Mouse (Mus musculus) testis, postnatal 14 days (tissue): ENCODE data around the gene Smoc1.

Experiments used
- DNase-seq: peaks from one replicate; pipeline ENCODE4 v3.0.0; 2021; ENCODE audit warnings: low spot score

Smoc1 gene

DNA sequence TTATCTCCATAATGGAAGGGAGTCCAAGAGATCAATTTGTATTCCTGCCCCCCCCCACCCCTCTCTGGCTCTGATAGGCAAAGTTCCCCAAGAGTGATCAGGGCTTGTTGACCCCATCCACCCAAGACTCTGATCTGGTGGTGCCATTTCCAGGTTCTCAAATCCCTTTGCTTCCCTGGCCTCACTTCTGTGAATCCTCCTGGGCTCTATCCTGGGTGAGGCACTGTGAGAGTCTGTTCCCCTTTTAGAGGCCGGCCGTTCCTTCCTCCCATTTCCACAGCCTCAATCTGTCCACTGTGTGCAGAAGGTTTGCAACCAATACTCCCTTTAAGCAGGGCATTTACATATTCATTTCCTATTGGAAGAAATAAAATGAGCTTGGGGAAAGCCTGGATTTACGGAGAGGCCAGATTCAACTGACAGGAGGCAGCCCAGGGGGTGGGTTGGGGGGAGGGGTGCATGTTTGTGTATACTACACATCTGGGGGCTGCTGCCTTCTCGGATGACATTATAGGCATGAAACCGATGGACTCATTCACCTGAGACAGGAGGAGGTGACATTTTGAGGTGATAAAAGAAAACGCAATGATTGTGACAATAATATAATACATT lies 199.5 kb downstream of the Smoc1 start:
- no peak for DNase-seq

DNA sequence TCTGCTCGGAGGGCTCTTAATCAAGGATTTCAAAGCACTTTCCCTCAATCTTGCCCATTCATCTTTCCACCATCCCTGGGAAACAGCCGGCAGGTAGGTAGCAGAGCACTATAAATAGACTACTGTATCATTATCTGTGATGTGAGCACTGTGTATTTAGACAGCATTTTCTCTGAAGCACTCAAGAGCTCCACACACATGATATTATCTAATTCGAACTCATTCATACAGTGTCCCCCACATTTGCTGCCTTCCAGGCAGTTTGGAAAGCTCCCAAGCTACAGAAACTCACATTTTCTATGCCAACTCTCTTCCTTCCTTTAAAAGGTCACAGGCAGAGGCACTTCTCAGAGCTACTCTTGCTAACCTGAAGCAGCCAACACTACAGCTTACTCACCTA lies 200.0 kb downstream of the Smoc1 start:
- DNase-seq, result no peak

DNA sequence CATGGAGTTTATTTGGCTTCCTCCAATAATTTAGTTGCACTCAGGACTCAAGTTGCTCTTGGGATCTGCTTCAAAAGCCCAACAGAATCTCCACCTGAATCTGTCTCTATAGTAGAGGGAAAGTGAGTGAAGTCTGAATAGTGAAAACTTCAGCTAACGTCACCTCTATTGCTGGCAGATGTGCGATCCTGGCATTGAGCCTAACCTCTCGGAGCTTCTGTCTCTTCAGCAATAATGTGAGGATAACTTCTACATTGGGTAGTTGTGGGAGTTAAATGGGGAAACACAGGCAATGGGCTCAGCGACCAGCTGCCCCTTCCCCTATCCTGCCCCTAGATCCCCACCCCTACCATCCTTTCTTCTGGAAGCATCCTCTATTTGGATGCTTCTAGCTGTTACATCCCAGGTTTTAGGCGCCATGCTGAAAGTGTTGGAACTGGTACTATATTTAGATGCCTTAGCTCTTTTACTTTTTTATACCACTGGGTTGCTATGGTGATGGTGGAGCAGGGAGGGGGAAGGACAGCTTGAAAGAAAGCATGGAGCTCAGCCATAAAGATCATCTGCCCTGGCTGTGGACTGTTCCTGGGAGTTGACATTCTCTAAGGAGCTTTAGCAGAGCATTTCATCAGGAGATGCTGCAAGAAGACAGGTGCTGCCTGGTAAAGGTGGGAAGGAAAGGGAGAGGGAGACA lies 201.3 kb downstream of the Smoc1 start:
- DNase-seq, result no peak

DNA sequence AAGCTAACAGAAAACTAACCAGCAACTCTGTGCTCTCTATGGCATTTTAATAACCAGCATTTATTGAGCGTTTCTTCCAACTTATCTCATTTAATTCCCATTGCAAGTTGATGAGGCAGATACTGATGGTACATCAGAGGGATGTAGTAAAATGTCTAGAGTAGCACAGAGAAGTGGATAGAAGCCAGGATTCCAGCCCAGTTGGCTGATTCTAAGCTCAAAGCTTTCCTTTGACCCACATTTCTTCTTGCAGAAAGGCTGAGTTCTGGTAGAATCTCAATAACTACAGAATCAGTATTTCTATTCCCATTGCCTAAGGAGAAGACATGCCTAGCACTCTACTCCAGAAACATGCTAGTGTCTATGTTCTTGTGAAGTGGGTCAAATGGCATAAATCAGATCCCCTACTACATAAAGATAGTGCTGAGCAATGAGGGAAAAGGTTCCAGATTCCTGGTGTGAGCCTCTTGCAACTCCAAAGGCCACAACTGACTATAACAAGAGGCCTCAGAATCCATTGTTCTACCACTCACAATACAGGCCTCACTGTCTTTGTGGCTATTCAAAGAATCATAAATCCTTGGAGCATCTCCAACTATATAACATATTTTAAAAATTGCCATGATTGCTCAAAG lies 207.3 kb downstream of the Smoc1 start:
- no peak for DNase-seq

DNA sequence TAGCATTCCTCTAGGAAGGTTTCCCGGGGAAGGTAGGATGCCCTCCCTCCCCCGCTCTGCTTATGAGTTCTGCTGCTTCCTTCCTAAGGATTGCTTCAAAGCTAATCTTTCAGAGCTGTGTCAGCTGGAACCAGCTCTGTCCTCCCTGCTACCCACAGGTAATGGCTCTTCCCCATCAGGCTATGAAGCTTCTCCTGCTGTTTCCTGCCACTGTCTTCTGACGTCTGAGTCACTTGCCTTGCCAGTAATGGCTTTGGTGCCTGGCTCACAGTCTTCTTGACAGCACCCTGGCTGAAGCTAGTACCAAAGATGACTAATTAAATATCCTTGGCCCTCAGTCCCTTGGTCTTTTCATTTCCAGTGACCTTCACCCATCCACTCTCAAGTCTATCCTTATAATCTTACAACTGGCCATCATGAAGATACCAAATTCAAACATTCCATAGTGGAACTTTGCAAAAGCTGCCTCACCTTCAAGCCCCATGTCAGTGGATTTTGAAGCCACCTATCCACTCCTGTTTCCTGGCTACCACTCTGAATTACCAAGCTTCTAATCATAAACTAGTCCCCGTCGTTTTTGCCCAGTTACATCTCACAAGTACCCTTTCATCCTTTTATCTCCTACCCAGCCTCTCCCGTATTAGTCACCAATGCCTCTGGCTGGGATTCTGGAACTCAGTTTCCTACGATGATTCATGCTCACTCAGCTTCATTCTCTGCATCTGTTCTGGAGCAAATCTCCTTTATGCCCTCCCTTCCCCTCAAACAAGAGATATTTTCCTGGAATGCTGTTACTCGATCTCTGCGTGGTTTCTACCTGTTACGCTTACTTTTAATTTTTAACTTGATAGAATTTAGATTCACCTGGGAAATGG lies 209.1 kb downstream of the Smoc1 start:
- no peak for DNase-seq
